Mouse (Mus musculus) kidney, adult 11 months (tissue): ENCODE measurements around the gene Vdr.

Experiments used
- DNase-seq: peaks from one replicate; pipeline ENCODE4 v3.0.0; 2022

Vdr gene

GRCm38 (mm10) chr15:97808532-97808931 is 101.9 kb downstream of the Vdr start:
- DNase-seq: no peak

GRCm38 (mm10) chr15:97807867-97808266 is 102.6 kb downstream of the Vdr start:
- DNase-seq: no peak
